Mouse (Mus musculus) embryonic facial prominence, embryonic 11.5 days (tissue): ENCODE results near the gene Foxf1. TPM values are rescaled to one million over a fixed set of nuclear protein-coding genes. Genes with fewer than 3 reads are reported as not detected.

Source experiments
- ATAC-seq: fragments of 200-750 bp; cut with Nextera tagmentation; replicated peaks from 2 replicates; pipeline ENCODE4 v1.8.0; 2017; ENCODE audit warnings: low read depth; ENCODE audit not compliant: insufficient number of reproducible peaks, low FRiP score, low TSS enrichment
- DNase-seq: peaks from one replicate; pipeline ENCODE4 v3.0.0-alpha.2; 2015; ENCODE audit warnings: low spot score
- H3K27ac ChIP-seq: fragments of 300-500 bp; sonication (generic); replicated peaks from 2 replicates; pipeline ENCODE4 v1.5.1; 2014; ENCODE audit warnings: mild to moderate bottlenecking, low read depth, low read length, control low read depth
- H3K27me3 ChIP-seq: fragments of 300-500 bp; sonication (generic); 2 replicates; pipeline ENCODE4 v1.6.1; 2014; ENCODE audit warnings: mild to moderate bottlenecking, low read length, moderate library complexity, mixed read lengths; ENCODE audit not compliant: control insufficient read depth, insufficient read depth
- H3K36me3 ChIP-seq: fragments of 300-500 bp; sonication (generic); replicated peaks from 2 replicates; pipeline ENCODE4 v1.6.1; 2014; ENCODE audit warnings: low read depth, mild to moderate bottlenecking, low read length, moderate library complexity, mixed read lengths; ENCODE audit not compliant: control insufficient read depth, insufficient read depth
- H3K4me1 ChIP-seq: fragments of 300-500 bp; sonication (generic); 2 replicates; pipeline ENCODE4 v1.6.1; 2014; ENCODE audit warnings: low read length, mixed read lengths; ENCODE audit not compliant: control insufficient read depth, insufficient read depth
- H3K4me2 ChIP-seq: fragments of 300-500 bp; sonication (generic); 2 replicates; pipeline ENCODE4 v1.6.1; 2014; ENCODE audit warnings: low read depth, mild to moderate bottlenecking, control low read depth, low read length, moderate library complexity
- H3K4me3 ChIP-seq: fragments of 300-500 bp; sonication (generic); 2 replicates; pipeline ENCODE4 v1.5.1; 2014; ENCODE audit warnings: low read depth, low read length, control low read depth
- H3K9ac ChIP-seq: fragments of 300-500 bp; sonication (generic); replicated peaks from 2 replicates; pipeline ENCODE4 v1.6.1; 2014; ENCODE audit warnings: mild to moderate bottlenecking, control low read depth, low read length
- H3K9me3 ChIP-seq: fragments of 300-500 bp; sonication (generic); replicated peaks from 2 replicates; pipeline ENCODE4 v1.6.1; 2016; ENCODE audit warnings: mild to moderate bottlenecking, low read length, inconsistent platforms, mixed read lengths; ENCODE audit not compliant: control insufficient read depth
- WGBS: fragments of 180-500 bp; shearing (Covaris S2); extraction: QIAGEN DNeasy Blood & Tissue Kit; methylation state at CpG from one replicate; pipeline ENCODE4 v1.1.7; 2014; 5-methylcytosine and 5-hydroxymethylcytosine counted together
- polyA plus RNA-seq: library from polyadenylated mRNA; unstranded; fragments of >200 nt; fragmentation: Nextera tagmentation; extraction: Ambion mirVana; gene quantifications from 2 replicates; pipeline ENCODE4 v1.2.1, GENCODE M21; 2014

Foxf1 gene
- polyA plus RNA-seq, 1 experiment from 2014 or later: 19.6 TPM

DNA sequence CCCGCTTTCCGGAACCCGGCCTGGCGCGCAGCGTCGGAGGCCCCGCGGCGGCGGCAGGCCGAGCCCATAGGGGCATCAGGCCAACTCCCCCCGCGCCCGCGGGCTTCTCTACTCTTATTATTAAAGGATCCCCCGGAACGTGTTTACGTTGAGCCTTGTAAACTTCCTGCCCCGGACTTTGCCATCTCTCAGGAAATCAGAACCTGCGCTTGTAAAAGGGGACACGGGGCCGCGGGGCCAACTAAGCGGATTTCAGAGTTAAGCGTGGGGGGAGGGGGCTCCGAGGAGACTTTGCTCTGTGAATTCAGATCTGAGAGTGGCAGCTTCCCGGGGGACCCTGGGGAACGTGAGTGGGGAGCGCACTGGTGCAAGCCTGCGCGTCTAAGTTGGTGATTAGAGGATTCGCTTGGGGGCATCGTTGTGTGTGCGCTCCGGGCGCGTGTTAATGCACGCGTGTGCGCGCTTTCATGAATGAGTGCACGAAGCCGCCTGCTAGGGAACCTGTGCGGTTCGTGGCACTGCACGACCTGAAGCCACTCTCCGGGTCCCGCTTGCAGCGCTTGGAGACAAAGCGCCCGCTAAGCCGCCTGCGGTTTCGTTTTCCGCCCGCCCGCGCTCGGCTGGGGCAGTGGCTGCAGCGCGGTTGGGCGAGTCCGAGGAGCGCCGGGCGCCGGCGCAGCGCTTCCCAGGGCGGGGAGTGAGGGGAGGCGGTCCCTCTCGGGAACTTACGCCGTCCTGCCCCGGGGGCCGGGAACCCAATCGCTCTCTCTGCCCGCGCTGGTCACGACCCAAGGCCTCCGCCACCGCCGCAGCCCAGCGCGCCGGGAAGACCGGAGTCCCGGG, 872 bp upstream of the Foxf1 start:
- peak overlapping the region; percentile 66 for H3K27ac ChIP-seq
- peaks cover 9% of the 10 kb centered on the region for H3K4me1 ChIP-seq
- no peaks in the 10 kb centered on the region for H3K36me3 ChIP-seq
- H3K4me3 ChIP-seq: peak overlapping the region; percentile 58
- DNase-seq (peak; percentile 81), ATAC-seq (peak; percentile 45; the same call in 1 of the 2 replicates)
- H3K9ac ChIP-seq: peak overlapping the region; percentile 65
- whole genome bisulfite sequencing: under 1% methylated on average over 87 of the region's 89 CpGs
- no peaks in the 10 kb centered on the region for H3K9me3 ChIP-seq
- peaks cover 86% of the 10 kb centered on the region for H3K27me3 ChIP-seq
- peak overlapping the region; percentile 97 for H3K4me2 ChIP-seq

DNA sequence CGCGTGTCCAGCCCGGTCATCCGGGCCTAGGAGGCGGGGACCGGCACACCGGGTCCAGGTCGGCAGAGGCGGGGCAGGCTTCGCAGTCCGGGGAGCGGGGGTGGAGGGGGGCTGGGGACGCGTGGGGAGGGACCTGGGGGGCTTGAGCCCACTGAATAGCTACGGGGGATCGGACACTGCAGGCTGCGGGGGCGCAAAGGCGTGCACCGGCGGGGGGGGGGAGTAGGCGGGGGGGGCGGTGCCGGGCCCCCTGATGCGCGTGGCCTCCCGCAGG, 313 bp upstream of the Foxf1 start:
- 1% methylated on average over 14 of the region's 27 CpGs for WGBS
- H3K4me1 ChIP-seq: peaks cover 9% of the 10 kb centered on the region
- no peaks in the 10 kb centered on the region for H3K9me3 ChIP-seq
- peak overlapping the region; percentile 65 for H3K9ac ChIP-seq
- peaks cover 85% of the 10 kb centered on the region for H3K27me3 ChIP-seq
- no peak for DNase-seq
- H3K27ac ChIP-seq: peak overlapping the region; percentile 66
- H3K4me2 ChIP-seq: peak overlapping the region; percentile 97
- H3K36me3 ChIP-seq: no peaks in the 10 kb centered on the region
- H3K4me3 ChIP-seq: peak overlapping the region; percentile 58
- no peak for ATAC-seq

DNA sequence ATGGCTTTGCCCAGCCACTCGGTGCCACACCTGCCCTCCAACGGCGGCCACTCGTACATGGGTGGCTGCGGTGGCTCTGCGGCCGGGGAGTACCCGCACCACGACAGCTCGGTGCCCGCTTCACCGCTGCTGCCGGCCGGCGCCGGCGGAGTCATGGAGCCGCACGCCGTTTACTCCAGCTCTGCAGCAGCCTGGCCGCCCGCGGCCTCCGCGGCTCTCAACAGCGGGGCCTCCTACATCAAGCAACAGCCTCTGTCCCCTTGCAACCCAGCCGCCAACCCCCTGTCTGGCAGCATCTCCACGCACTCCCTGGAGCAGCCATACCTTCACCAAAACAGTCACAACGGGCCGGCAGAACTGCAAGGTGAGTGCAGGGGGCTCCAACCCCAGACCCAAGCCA, 825 bp downstream of the Foxf1 start:
- H3K9ac ChIP-seq: peak overlapping the region; percentile 65
- H3K4me3 ChIP-seq: peak overlapping the region; percentile 58
- H3K27me3 ChIP-seq: peaks cover 85% of the 10 kb centered on the region
- peak; percentile 28 for DNase-seq
- 1% methylated on average over 30 of the region's 30 CpGs for WGBS
- H3K9me3 ChIP-seq: no peaks in the 10 kb centered on the region
- no peak for ATAC-seq
- peak overlapping the region; percentile 97 for H3K4me2 ChIP-seq
- H3K4me1 ChIP-seq: peaks cover 17% of the 10 kb centered on the region
- no peak overlapping the region for H3K27ac ChIP-seq
- H3K36me3 ChIP-seq: no peaks in the 10 kb centered on the region

DNA sequence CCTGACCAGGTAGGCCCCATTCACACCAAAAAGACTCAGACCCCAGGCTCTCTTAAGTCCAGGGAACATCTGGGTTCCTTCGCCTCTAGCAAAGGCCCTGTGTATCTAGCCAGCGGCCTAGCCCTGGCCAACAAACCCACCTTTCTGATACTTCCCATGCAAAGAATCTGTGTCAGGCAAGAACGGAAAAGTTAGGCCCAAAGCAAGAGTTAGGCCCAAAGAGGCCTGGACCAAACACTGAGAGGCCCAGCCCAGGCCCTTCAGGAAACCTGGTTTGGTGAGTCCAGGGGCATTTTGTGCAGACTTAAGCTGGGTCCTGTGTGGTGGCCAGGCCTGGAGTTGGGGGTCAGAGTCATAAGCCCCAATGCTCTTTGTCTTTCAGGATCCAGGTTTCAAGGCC, 1.4 kb downstream of the Foxf1 start:
- no peak overlapping the region for H3K27ac ChIP-seq
- H3K4me1 ChIP-seq: peaks cover 16% of the 10 kb centered on the region
- no peaks in the 10 kb centered on the region for H3K36me3 ChIP-seq
- peak overlapping the region; percentile 58 for H3K4me3 ChIP-seq
- WGBS: 21% methylated on average over 3 of the region's 3 CpGs
- DNase-seq (no peak), ATAC-seq (no peak)
- H3K9me3 ChIP-seq: no peaks in the 10 kb centered on the region
- H3K4me2 ChIP-seq: peak overlapping the region; percentile 40
- H3K27me3 ChIP-seq: peaks cover 86% of the 10 kb centered on the region
- H3K9ac ChIP-seq: peak overlapping the region; percentile 65

DNA sequence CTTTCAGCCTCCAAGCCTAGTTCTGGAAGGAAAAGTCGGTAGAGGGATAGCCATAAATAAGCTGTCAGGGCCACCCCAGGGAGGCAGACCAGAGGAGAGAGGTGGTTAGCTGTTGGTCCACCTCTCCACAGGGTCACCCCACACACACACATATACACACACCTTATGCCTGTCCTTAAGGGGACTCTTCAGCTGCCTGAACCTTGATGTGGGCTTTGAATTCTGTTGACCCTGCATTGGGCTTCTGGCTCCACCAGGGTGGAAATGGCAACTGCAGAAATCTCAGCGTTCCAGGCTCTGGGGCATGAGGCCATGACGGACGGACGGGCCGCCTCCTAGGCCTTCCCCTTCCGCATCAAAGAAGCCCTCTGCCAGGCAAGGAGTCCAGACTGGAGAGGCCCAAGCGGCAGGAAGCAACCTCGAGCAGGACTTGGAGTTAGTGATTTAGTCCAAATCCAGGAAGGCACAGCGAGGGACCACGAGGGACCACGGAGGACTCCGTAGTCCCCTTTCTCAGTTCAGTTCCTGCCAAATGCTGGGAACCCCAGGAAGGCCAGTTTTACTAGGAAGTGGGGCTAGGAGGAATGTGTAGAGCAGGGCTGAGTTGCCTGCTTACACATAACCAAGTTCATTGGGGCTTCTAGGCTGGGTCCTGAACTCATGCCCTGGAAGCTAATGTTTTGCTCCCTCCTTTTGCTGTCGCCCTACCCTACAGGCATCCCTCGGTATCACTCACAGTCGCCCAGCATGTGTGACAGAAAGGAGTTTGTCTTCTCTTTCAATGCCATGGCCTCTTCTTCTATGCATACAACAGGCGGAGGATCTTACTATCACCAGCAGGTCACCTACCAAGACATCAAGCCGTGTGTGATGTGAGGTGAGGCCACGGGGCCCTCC, 2.1 kb downstream of the Foxf1 start:
- no peak overlapping the region for H3K27ac ChIP-seq
- WGBS: 13% methylated on average over 19 of the region's 19 CpGs

DNA sequence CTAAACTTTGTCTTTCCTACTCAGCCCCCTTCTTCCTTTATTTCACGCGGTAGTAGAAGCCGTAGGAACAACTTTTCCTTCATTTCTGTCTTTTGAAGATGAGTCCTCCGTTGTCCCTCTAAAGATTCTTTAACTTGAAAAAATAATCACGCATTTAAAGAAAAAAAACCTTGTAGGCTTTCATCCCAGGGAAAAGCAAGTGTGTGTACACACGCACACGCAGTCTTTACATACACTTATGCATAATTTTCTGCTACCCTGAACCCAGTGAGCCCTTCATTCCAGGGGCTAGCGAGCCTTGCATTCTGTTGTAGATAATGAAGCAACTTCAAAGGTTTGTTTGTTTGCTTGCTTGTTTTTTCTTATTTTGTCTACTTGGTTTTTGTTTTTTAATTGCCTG, 4.1 kb downstream of the Foxf1 start:
- H3K4me2 ChIP-seq: peak overlapping the region; percentile 27; the same call in 1 of the 2 replicates

More for the DNA sequence above, 2.1 kb downstream of the Foxf1 start:
- Histone ChIP-seq H3K4me3 (peak overlapping the region; percentile 58), H3K4me1 (peaks cover 12% of the 10 kb centered on the region), H3K4me2 (peak overlapping the region; percentile 40), H3K36me3 (no peaks in the 10 kb centered on the region), H3K9me3 (no peaks in the 10 kb centered on the region), H3K9ac (peak overlapping the region; percentile 65), H3K27me3 (peaks cover 86% of the 10 kb centered on the region)
- ATAC-seq (no peak), DNase-seq (peak; percentile 4)

DNA sequence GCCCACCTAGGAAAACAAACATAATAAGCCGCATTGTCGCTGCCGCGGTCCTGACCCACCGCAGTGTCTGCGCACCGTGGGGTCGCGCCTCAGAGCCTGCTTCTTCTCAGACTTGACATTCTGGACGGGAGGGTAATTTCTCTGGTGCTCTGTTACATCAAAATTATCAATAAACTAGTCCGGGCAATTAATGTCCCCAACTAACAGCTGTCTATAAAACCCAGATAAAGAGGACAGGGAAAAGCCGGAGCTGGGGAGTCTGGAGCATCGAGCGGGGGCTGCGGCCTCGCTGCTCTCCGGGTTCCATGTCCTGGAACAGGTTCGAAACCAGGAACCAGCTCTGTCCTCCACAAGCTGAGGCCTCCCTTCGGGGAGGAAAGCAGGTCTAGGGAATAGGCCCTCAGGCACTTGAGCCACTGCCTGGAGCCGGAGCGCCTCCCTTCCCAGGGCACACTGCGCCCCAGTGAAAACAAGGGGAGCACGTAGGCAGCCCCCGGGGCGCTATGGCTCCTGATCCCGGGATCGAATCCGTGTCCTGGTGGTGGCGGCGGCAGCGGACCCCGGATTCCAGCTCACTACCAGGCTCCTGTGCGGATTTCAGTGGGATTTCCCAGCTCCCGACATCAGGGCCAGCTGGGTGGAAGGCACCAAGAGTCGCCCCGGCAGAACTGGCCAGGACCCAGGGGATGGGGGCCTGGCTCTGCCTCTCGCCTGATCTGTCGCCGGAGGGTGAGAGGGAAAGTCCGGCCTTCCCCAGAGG, 4.9 kb downstream of the Foxf1 start:
- DNase-seq (peak; percentile 33), ATAC-seq (no peak)
- H3K9ac ChIP-seq: peak overlapping the region; percentile 48
- peak overlapping the region; percentile 22 for H3K4me3 ChIP-seq
- no peaks in the 10 kb centered on the region for H3K36me3 ChIP-seq
- peaks cover 8% of the 10 kb centered on the region for H3K4me1 ChIP-seq
- no peak overlapping the region for H3K27ac ChIP-seq
- WGBS: 3% methylated on average over 39 of the region's 40 CpGs
- H3K9me3 ChIP-seq: no peaks in the 10 kb centered on the region
- peak overlapping the region; percentile 27 for H3K4me2 ChIP-seq
- peaks cover 73% of the 10 kb centered on the region for H3K27me3 ChIP-seq

More for the DNA sequence above, 4.1 kb downstream of the Foxf1 start:
- Histone ChIP-seq H3K4me3 (peak overlapping the region; percentile 22), H3K27ac (0 out of 2 replicates have a peak overlapping the region, but pooled peaks have one; percentile 14), H3K9ac (peak overlapping the region; percentile 48; the same call in 1 of the 2 replicates), H3K9me3 (no peaks in the 10 kb centered on the region), H3K36me3 (no peaks in the 10 kb centered on the region), H3K4me1 (peaks cover 8% of the 10 kb centered on the region), H3K27me3 (peaks cover 80% of the 10 kb centered on the region)
- 5% methylated on average over 8 of the region's 8 CpGs for WGBS
- ATAC-seq (no peak), DNase-seq (peak; percentile 26)
